In the genomic region with DNA sequence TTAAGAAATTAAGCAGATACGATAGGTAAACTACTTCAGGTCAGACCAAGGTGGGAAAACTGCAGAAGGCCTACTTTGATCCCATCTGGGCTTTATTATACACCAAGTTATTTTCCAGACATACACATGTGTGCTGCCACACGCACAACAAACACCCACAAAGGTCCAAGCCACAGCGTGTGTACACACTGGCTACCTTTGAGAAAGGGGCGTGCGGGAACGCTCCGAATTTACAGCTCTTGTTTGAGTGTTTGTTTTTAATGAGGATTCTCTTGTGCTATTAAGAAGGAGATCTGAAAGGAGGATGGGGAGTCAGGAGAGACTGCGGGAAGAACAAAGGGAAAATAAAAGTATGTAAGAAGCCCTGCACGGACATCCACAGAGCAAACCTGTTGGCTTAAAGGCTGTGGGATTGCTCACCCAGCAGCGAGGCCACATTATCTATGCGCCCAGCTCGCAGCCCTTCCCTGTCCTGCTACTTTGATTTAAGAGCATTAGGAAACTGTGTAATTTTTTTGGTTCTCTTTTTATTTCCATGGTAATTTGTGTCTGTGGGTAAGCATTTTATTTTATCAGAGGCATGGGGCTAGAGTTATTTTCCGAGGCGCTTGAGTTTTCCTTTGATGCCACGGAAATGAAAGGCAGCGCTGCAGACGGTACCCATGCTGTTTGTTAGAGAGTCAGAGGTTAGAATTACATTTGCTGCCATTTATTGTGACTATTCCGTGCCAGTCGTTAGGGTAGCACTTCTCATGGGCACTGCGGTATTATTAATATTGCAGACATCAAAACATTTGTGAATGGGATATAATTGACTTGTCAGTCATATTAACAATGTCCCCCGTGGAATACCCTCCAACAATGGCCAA, we compare ENCODE assay signal across 17 mouse cellular contexts.
DNase-seq lines count a peak whose midpoint lies in the region; ATAC-seq and TF ChIP-seq lines count a peak whose summit lies in the region.
"Had no signal": no experiment of that assay in that cellular context is flagged by ENCODE, and none has a peak within 500 bp of the region (broad histone marks: within the 10 kb centered on the region; RNA-seq: fewer than 3 reads in every experiment).

No protein-coding gene starts in this region.

- peak overlapping the region; percentile 53 for H3K27ac ChIP-seq in forebrain, embryonic 10.5 days
- no peak overlapping the region for H3K27ac ChIP-seq in forebrain, embryonic 11.5 days (ENCODE audit: low read depth, low read length)
- H3K27ac ChIP-seq in midbrain, embryonic 14.5 days (replicated peaks; ENCODE audit: low read depth, low read length) = peak overlapping the region; percentile 52
- H3K27ac ChIP-seq: kidney, embryonic 15.5 days; liver, embryonic 14.5 days had no signal

- no peak overlapping the region for H3K4me3 ChIP-seq in forebrain, embryonic 10.5 days
- H3K4me3 ChIP-seq in forebrain, embryonic 11.5 days (ENCODE audit: low read depth, low read length) = no peak overlapping the region
- H3K4me3 ChIP-seq in midbrain, embryonic 14.5 days (replicated peaks; ENCODE audit: low read depth, low read length) = no peak overlapping the region
- H3K4me3 ChIP-seq: erythroblast, embryonic 14.5 days; heart, embryonic 12.5 days; kidney, embryonic 15.5 days had no signal

- 72% methylated on average over 21 of the region's 21 CpGs for WGBS in forebrain, embryonic 10.5 days
- 54% methylated on average over 21 of the region's 21 CpGs for WGBS in forebrain, embryonic 11.5 days
- 41% methylated on average over 21 of the region's 21 CpGs for WGBS in midbrain, embryonic 14.5 days

- no peak; the same call in 1 of the 2 replicates for ATAC-seq in forebrain, embryonic 11.5 days (replicated peaks; ENCODE audit: low FRiP score)
- no peak; the same call in 1 of the 2 replicates for ATAC-seq in midbrain, embryonic 14.5 days (ENCODE audit: low FRiP score, low TSS enrichment)
- ATAC-seq in granulocyte monocyte progenitor cell, adult 5-6 weeks (replicated peaks; ENCODE audit: poor library complexity, severe bottlenecking) = no peak
- no peak for ATAC-seq in cerebellum, adult (ENCODE audit: insufficient number of reproducible peaks, low FRiP score, low TSS enrichment)
- ATAC-seq: intestine, embryonic 16.5 days had no signal

- DNase-seq in forebrain, embryonic 10.5 days (ENCODE audit: extremely low spot score, low spot score) = no peak
- DNase-seq in forebrain, embryonic 11.5 days (ENCODE audit: low spot score) = no peak
- peak; percentile 73 for DNase-seq in brain, embryonic 14.5 days (ENCODE audit: low read depth)
- peak; percentile 40 for DNase-seq in forelimb bud, embryonic 11.5 days (ENCODE audit: low read depth, low spot score)
- DNase-seq in midbrain, embryonic 14.5 days = peak; percentile 63
- DNase-seq in adrenal gland, adult 8-10 months = no peak
- DNase-seq: adrenal gland, adult 2 months; cerebellum, adult 18-20 months; cerebellum, postnatal 36 days; thymus, adult 2 months had no signal

- H3K36me3 ChIP-seq in forebrain, embryonic 10.5 days (replicated peaks) = no peaks in the 10 kb centered on the region
- H3K36me3 ChIP-seq in forebrain, embryonic 11.5 days (ENCODE audit: control insufficient read depth, insufficient read depth, low read length) = no peaks in the 10 kb centered on the region; the same call in 1 of the 2 replicates
- no peaks in the 10 kb centered on the region for H3K36me3 ChIP-seq in midbrain, embryonic 14.5 days (ENCODE audit: control insufficient read depth, insufficient read depth, low read length)
- H3K36me3 ChIP-seq: heart, embryonic 12.5 days; kidney, embryonic 15.5 days had no signal

- H3K9ac ChIP-seq in forebrain, embryonic 11.5 days (ENCODE audit: low read length) = no peak overlapping the region
- no peak overlapping the region for H3K9ac ChIP-seq in midbrain, embryonic 14.5 days (replicated peaks; ENCODE audit: low read length)
- H3K9ac ChIP-seq: heart, embryonic 12.5 days; kidney, embryonic 15.5 days; liver, embryonic 14.5 days had no signal

- no peak overlapping the region for H3K4me2 ChIP-seq in forebrain, embryonic 11.5 days (ENCODE audit: low read depth, low read length, severe bottlenecking)
- H3K4me2 ChIP-seq in midbrain, embryonic 14.5 days (ENCODE audit: low read length) = peak overlapping the region; percentile 36
- H3K4me2 ChIP-seq: heart, embryonic 12.5 days; kidney, embryonic 15.5 days had no signal

- no peak for TF ChIP-seq CTCF in brain, embryonic 14.5 days (IDR thresholded peaks at IDR 0.05; ENCODE audit: borderline replicate concordance, extremely low read depth, insufficient read depth, insufficient read length)

- peaks cover 17% of the 10 kb centered on the region; the same call in 1 of the 2 replicates for H3K9me3 ChIP-seq in forebrain, embryonic 10.5 days
- H3K9me3 ChIP-seq in forebrain, embryonic 11.5 days (ENCODE audit: control insufficient read depth, low read length) = peaks cover 2% of the 10 kb centered on the region; the same call in 1 of the 2 replicates
- peaks cover 4% of the 10 kb centered on the region; the same call in 1 of the 2 replicates for H3K9me3 ChIP-seq in midbrain, embryonic 14.5 days (ENCODE audit: control insufficient read depth, low read length)
- H3K9me3 ChIP-seq: heart, embryonic 12.5 days had no signal

- no peak for TF ChIP-seq POLR2A in brain, embryonic 14.5 days (IDR thresholded peaks at IDR 0.05; ENCODE audit: borderline replicate concordance, extremely low read depth, insufficient read depth, insufficient read length, poor library complexity, severe bottlenecking)

- peaks cover 16% of the 10 kb centered on the region for H3K4me1 ChIP-seq in forebrain, embryonic 10.5 days
- peaks cover 3% of the 10 kb centered on the region; the same call in 1 of the 2 replicates for H3K4me1 ChIP-seq in forebrain, embryonic 11.5 days (replicated peaks; ENCODE audit: control insufficient read depth, insufficient read depth, low read length)
- peaks cover 5% of the 10 kb centered on the region; the same call in 1 of the 2 replicates for H3K4me1 ChIP-seq in midbrain, embryonic 14.5 days (ENCODE audit: control insufficient read depth, insufficient read depth, low read length)
- H3K4me1 ChIP-seq: heart, embryonic 12.5 days; kidney, embryonic 15.5 days had no signal

- peaks cover 72% of the 10 kb centered on the region for H3K27me3 ChIP-seq in forebrain, embryonic 10.5 days (ENCODE audit: poor library complexity, severe bottlenecking)
- H3K27me3 ChIP-seq in forebrain, embryonic 11.5 days (ENCODE audit: control insufficient read depth, insufficient read depth, low read length) = peaks cover 17% of the 10 kb centered on the region; the same call in 1 of the 2 replicates
- H3K27me3 ChIP-seq in midbrain, embryonic 14.5 days (ENCODE audit: control insufficient read depth, insufficient read depth, low read length) = no peaks in the 10 kb centered on the region
- H3K27me3 ChIP-seq: heart, embryonic 12.5 days; kidney, embryonic 15.5 days had no signal

Comparison
In these comparisons a context has a peak if more than half of its experiments do, and no peak if none do; other contexts are left out.
1. DNase-seq: peak in brain, embryonic 14.5 days (single experiment), forelimb bud, embryonic 11.5 days (single experiment) and midbrain, embryonic 14.5 days (single experiment); none in forebrain, embryonic 10.5 days (single experiment), forebrain, embryonic 11.5 days (single experiment) and adrenal gland, adult 8-10 months (single experiment).